Mouse (Mus musculus) G1E (cell line): ENCODE results near the gene Gpsm3. TPM values are rescaled to one million over a fixed set of nuclear protein-coding genes. Genes with fewer than 3 reads are reported as not detected.

Source experiments
- ATAC-seq: 2 replicates; pipeline ENCODE4 v1.8.0; 2016; ENCODE audit warnings: mild to moderate bottlenecking; ENCODE audit not compliant: insufficient number of reproducible peaks, poor library complexity, low FRiP score, severe bottlenecking; ENCODE audit errors: extremely low read depth
- DNase-seq: peaks from one replicate; pipeline ENCODE4 v3.0.0; 2012; ENCODE audit warnings: low spot score
- H3K27me3 ChIP-seq: 2 replicates; pipeline ENCODE4 v1.6.1; 2012; ENCODE audit warnings: mild to moderate bottlenecking, low read length, inconsistent platforms; ENCODE audit not compliant: insufficient read depth
- H3K36me3 ChIP-seq: replicated peaks from 2 replicates; pipeline ENCODE3; 2012; ENCODE audit warnings: mild to moderate bottlenecking, inconsistent platforms
- H3K4me1 ChIP-seq: 2 replicates; pipeline ENCODE4 v1.6.1; 2012; ENCODE audit warnings: low read depth, low read length, inconsistent platforms, mixed read lengths; ENCODE audit not compliant: insufficient read depth
- H3K4me3 ChIP-seq: 2 replicates; pipeline ENCODE4 v1.5.1; 2012; ENCODE audit warnings: low read depth, mild to moderate bottlenecking, inconsistent platforms, low read length, moderate library complexity, mixed read lengths
- H3K9me3 ChIP-seq: replicated peaks from 2 replicates; pipeline ENCODE4 v1.6.1; 2012; ENCODE audit warnings: inconsistent platforms
- CTCF ChIP-seq: IDR thresholded peaks from 2 replicates; pipeline ENCODE4 v1.5.1; 2012; ENCODE audit warnings: low read depth, low read length, inconsistent platforms, mixed read lengths
- GATA1 ChIP-seq: IDR thresholded peaks from 2 replicates; pipeline ENCODE4 v1.6.1; 2012; ENCODE audit warnings: borderline replicate concordance, low read length, inconsistent platforms, mixed read lengths
- GATA2 ChIP-seq: IDR thresholded peaks from 2 replicates; pipeline ENCODE4 v1.6.1; 2012; ENCODE audit warnings: low read depth, low read length, inconsistent platforms, borderline replicate concordance
- POLR2AphosphoS5 ChIP-seq: IDR thresholded peaks from 2 replicates; pipeline ENCODE4 v1.6.1; 2012; ENCODE audit warnings: low read depth, low read length, inconsistent platforms; ENCODE audit not compliant: insufficient replicate concordance
- TAL1 ChIP-seq: conservative IDR thresholded peaks from 2 replicates; pipeline ENCODE4 v1.6.1; 2012; ENCODE audit warnings: low read depth, low read length, inconsistent platforms, mixed read lengths
- polyA plus RNA-seq: library from polyadenylated mRNA; stranded (reverse); fragments of >175 nt; gene quantifications from 2 replicates; pipeline ENCODE4 v1.2.3, GENCODE M21; 2012
- total RNA-seq, 2 experiments: library from RNA; stranded (forward) in 1 of 2; stranded (reverse) in 1 of 2; fragments of 200-1000 nt in 1 of 2; fragments of >200 nt in 1 of 2; fragmentation: Nextera tagmentation in 1 of 2; gene quantifications; 2 replicates each; pipeline ENCODE4 v1.2.3; 2014 to 2017

Gene Gpsm3
- total and polyA plus RNA-seq, 3 experiments = 43.2 to 399 (median 99.5) TPM

DNA sequence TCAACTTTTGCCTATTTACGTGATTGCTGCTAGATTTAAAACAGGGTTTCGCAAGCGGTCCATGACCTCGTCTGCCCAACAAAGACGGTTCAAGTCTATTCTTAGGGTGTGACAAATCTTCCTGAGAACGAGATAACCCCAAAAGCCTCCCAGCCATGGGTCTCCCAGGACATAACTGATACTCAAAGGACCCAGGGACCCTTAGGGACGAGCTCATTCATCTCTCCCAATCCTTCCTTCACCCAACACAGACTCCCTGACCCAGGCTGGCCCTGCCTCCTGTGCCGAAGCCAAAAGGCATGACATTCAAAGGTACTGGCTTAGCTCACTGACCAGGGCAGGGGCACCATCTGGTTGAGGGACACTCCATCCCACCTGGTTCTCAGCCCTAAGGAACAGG, 33.2 kb upstream of the Gpsm3 start:
- peaks cover 4% of the 10 kb centered on the region for H3K4me1 ChIP-seq
- no peak for ATAC-seq
- no peaks in the 10 kb centered on the region for H3K36me3 ChIP-seq
- TF ChIP-seq GATA2 (no peak), CTCF (no peak), GATA1 (no peak), TAL1 (no peak), POLR2AphosphoS5 (no peak)
- DNase-seq = no peak
- no peak overlapping the region for H3K4me3 ChIP-seq
- no peaks in the 10 kb centered on the region for H3K9me3 ChIP-seq
- H3K27me3 ChIP-seq = peaks cover 20% of the 10 kb centered on the region

DNA sequence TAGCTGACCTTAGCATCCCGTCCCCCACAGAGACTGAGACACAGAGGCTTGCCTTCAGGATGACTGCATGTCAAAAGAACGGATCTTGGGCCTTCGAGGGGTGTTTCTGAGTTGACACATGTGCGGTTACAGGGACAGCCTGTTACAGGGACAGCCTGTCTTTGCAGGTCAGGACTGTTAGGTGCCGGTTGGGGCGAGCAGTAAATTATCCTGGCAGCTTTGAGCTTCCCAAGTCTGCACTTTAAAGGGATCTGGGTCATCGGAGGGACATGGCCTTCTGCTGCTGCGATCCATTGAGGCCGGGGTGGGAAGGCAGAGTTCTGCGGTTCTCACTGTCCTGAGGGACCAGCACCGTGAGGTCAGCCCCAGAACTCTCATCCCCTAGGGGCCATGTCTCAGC, 32.2 kb upstream of the Gpsm3 start:
- Histone ChIP-seq H3K4me3 (no peak overlapping the region), H3K9me3 (no peaks in the 10 kb centered on the region), H3K4me1 (peaks cover 5% of the 10 kb centered on the region), H3K27me3 (peaks cover 20% of the 10 kb centered on the region), H3K36me3 (no peaks in the 10 kb centered on the region)
- DNase-seq (no peak), ATAC-seq (no peak)
- no peak for TF ChIP-seq TAL1
- no peak for TF ChIP-seq CTCF
- TF ChIP-seq POLR2AphosphoS5 = no peak
- TF ChIP-seq GATA2 = no peak
- no peak for TF ChIP-seq GATA1

DNA sequence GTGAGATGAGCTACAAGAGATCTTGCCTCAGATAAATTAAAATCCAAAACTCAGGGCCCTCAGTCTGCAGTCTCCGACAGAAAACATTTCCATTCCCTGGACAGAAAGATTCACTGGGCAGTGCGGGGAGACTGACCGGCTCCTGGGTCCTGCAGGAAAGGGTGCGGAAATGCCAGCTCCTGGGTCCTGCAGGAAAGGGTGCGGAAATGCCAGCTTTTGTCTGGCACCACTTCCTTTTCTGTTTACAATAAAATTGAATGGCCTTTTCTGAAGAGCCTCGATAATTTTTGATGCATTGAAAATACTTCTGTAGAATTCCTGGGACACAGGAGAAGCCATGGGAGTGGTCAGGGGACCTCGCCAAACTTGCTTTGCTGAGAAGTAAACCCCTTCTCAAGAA, 30.5 kb upstream of the Gpsm3 start:
- DNase-seq = no peak
- no peak for TF ChIP-seq POLR2AphosphoS5
- no peak for TF ChIP-seq GATA1
- no peak for TF ChIP-seq GATA2
- H3K36me3 ChIP-seq = no peaks in the 10 kb centered on the region
- H3K4me3 ChIP-seq = no peak overlapping the region
- H3K4me1 ChIP-seq = peaks cover 9% of the 10 kb centered on the region
- H3K9me3 ChIP-seq = no peaks in the 10 kb centered on the region
- H3K27me3 ChIP-seq = peaks cover 23% of the 10 kb centered on the region
- no peak for ATAC-seq

DNA sequence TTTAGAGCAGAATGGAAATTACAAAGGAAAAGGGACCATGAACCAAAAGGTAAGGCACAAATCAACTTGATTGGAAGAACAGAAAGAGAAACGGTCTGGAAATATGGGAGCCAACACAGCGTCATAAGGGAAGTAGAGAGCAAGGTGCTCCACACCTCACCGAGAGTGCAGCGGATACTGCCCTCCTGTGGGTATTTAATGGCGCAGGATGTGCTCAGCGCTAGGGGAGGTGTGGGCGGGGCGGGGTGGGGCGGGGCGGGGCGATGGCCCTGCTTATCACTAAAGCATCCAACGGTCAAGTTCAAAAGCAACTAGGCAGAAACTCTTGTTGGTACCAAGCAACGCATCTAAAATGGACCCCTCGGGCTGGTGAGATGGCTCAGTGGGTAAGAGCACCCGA, 29.7 kb upstream of the Gpsm3 start:
- no peak for ATAC-seq
- H3K36me3 ChIP-seq = no peaks in the 10 kb centered on the region

DNA sequence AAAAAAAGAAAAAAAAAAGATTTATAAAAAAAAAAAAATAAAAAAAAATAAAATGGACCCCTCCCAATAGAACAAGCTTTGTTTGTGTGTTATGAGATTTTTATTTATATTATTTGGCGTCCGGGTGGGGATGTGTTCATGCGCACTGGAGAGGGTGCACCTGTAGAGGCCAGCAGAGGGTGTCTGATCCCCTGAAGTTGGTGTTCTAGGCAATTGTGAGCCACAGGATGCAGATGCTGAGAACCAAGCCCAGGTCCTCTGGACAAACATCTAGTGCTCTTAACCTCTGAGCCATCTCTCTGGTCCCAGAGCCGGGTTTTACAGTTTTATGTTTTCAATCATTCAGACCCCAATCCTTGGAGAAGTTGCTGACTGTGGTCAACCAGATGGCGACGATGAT, 29.2 kb upstream of the Gpsm3 start:
- ATAC-seq = no peak
- H3K9me3 ChIP-seq = no peaks in the 10 kb centered on the region
- H3K4me3 ChIP-seq = no peak overlapping the region
- peaks cover 31% of the 10 kb centered on the region for H3K27me3 ChIP-seq
- no peak for DNase-seq
- no peaks in the 10 kb centered on the region for H3K36me3 ChIP-seq
- no peak for TF ChIP-seq POLR2AphosphoS5
- TF ChIP-seq GATA1 = no peak
- TF ChIP-seq CTCF = no peak
- TF ChIP-seq TAL1 = no peak
- no peak for TF ChIP-seq GATA2
- H3K4me1 ChIP-seq = peaks cover 11% of the 10 kb centered on the region

More for the DNA sequence above, 29.7 kb upstream of the Gpsm3 start:
- Histone ChIP-seq H3K9me3 (no peaks in the 10 kb centered on the region), H3K4me1 (peaks cover 11% of the 10 kb centered on the region), H3K27me3 (peaks cover 25% of the 10 kb centered on the region), H3K4me3 (no peak overlapping the region)
- no peak for DNase-seq
- TF ChIP-seq POLR2AphosphoS5 (no peak), GATA1 (no peak), TAL1 (no peak), CTCF (no peak), GATA2 (no peak)

DNA sequence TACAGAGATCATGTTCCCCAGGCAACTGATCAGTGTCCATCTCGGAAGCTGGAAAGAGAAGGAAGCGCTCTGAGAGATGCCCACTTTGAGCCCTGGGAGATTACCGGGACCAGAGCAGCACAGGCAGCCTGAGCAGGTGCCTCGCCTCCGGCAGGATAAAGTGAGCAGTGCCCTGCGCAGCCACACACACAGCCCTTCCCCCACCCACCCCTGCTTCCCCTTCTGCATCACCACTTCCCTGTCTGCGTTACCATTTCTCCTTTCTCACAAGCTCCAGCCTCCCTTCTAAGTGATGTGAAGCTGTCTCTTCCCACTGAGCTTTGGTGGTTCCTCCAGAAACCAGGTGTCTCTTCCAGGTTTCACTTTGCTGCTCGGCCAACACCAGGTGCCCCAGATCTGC, 28.4 kb upstream of the Gpsm3 start:
- Histone ChIP-seq H3K27me3 (peaks cover 38% of the 10 kb centered on the region), H3K36me3 (no peaks in the 10 kb centered on the region), H3K4me1 (peaks cover 11% of the 10 kb centered on the region), H3K4me3 (no peak overlapping the region), H3K9me3 (no peaks in the 10 kb centered on the region)
- ATAC-seq = no peak
- no peak for TF ChIP-seq GATA2
- no peak for TF ChIP-seq CTCF
- no peak for TF ChIP-seq GATA1
- no peak for TF ChIP-seq POLR2AphosphoS5
- TF ChIP-seq TAL1 = no peak
- DNase-seq = no peak

DNA sequence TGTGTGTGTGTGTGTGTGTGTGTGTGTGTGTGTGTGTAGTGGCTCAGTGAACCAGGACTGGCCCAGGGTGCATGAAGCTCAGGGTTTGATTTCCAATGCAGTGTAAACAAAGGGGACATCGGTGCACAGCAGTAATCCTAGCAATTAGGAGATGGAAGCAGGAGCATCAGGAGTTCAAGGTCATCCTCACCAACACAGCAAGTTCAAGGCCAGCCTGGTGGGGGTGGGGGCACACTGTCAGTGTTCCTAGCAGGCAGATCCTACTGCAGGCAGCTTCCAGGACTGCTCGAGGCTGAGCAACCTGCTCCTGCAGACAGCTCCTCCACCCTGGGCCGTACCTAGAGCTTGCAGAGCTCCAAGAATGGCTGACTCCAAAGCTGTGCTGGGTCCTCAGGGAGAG, 27.0 kb upstream of the Gpsm3 start:
- no peak for TF ChIP-seq POLR2AphosphoS5
- TF ChIP-seq GATA1 = no peak
- TF ChIP-seq CTCF = no peak
- no peak for TF ChIP-seq TAL1
- no peak for TF ChIP-seq GATA2
- Histone ChIP-seq H3K9me3 (no peaks in the 10 kb centered on the region), H3K27me3 (peaks cover 44% of the 10 kb centered on the region), H3K36me3 (no peaks in the 10 kb centered on the region), H3K4me3 (no peak overlapping the region), H3K4me1 (peaks cover 11% of the 10 kb centered on the region)
- no peak for ATAC-seq
- no peak for DNase-seq
